Mouse (Mus musculus): ENCODE data around the gene Abcd3.

GRCm38 (mm10) chr3:121790442-121790841 is 24.7 kb downstream of the Abcd3 start:
- no peak for TF ChIP-seq HCFC1 (IDR thresholded peaks at IDR 0.05; ENCODE audit: borderline replicate concordance, insufficient read depth, low read length)
- no peak for TF ChIP-seq CHD2 (IDR thresholded peaks at IDR 0.05; ENCODE audit: low read depth, low read length)

Measured in ES-E14 (cell line).